Mouse (Mus musculus): ENCODE results near the gene Gm13030. TPM values are rescaled to one million over a fixed set of nuclear protein-coding genes. Genes with fewer than 3 reads are reported as not detected.

Gm13030 gene
- polyA plus RNA-seq, 1 experiment, result not detected

GRCm38 (mm10) chr4:138868666-138869065 is 5.1 kb downstream of the Gm13030 start:
- TF ChIP-seq POLR2A (IDR thresholded peaks at IDR 0.05; ENCODE audit: insufficient read length, low read depth) (no peak), USF1 (IDR thresholded peaks at IDR 0.05; ENCODE audit: low read depth) (no peak), TCF3 (IDR thresholded peaks at IDR 0.05; ENCODE audit: insufficient read length, low read depth) (no peak), TCF12 (IDR thresholded peaks at IDR 0.05; ENCODE audit: insufficient read depth, poor library complexity, severe bottlenecking) (no peak), MYOG (IDR thresholded peaks at IDR 0.05; ENCODE audit: control insufficient read depth in 1 of 3, insufficient read depth in 1 of 3, insufficient read length in 2 of 3, low read depth in 2 of 3) (no peak), MYOD1 (IDR thresholded peaks at IDR 0.05; ENCODE audit: control insufficient read depth in 1 of 3, insufficient read length in 2 of 3, low read depth in 2 of 3) (no peak), REST (IDR thresholded peaks at IDR 0.05; ENCODE audit: insufficient read depth, insufficient read length) (no peak), POLR2AphosphoS2 (IDR thresholded peaks at IDR 0.05; ENCODE audit: insufficient read length, low read depth) (no peak), SRF (IDR thresholded peaks at IDR 0.05; ENCODE audit: control insufficient read depth, insufficient read length, low read depth) (no peak), CEBPB (IDR thresholded peaks at IDR 0.05; ENCODE audit: insufficient read depth, poor library complexity, severe bottlenecking) (no peak), E2F4 (IDR thresholded peaks at IDR 0.05; ENCODE audit: insufficient read depth) (no peak)

GRCm38 (mm10) chr4:138866413-138866812 is 7.4 kb downstream of the Gm13030 start:
- Histone ChIP-seq H3K36me3 (ENCODE audit: control insufficient read depth, insufficient read depth) (no peaks in the 10 kb centered on the region), H3K4me3 (no peak overlapping the region)
- no peak for TF ChIP-seq MYOG (IDR thresholded peaks at IDR 0.05; ENCODE audit: control insufficient read depth in 1 of 3, insufficient read depth in 1 of 3, insufficient read length in 2 of 3, low read depth in 2 of 3)
- TF ChIP-seq MYOD1 (IDR thresholded peaks at IDR 0.05; ENCODE audit: control insufficient read depth in 1 of 3, insufficient read length in 2 of 3, low read depth in 2 of 3), result no peak
- TF ChIP-seq TCF3 (IDR thresholded peaks at IDR 0.05; ENCODE audit: insufficient read length, low read depth), result no peak
- no peak for TF ChIP-seq REST (IDR thresholded peaks at IDR 0.05; ENCODE audit: insufficient read depth, insufficient read length)
- TF ChIP-seq SRF (IDR thresholded peaks at IDR 0.05; ENCODE audit: control insufficient read depth, insufficient read length, low read depth), result no peak
- TF ChIP-seq USF1 (IDR thresholded peaks at IDR 0.05; ENCODE audit: low read depth), result no peak
- TF ChIP-seq MAX (IDR thresholded peaks at IDR 0.05; ENCODE audit: low read depth), result no peak
- TF ChIP-seq CEBPB (IDR thresholded peaks at IDR 0.05; ENCODE audit: insufficient read depth, poor library complexity, severe bottlenecking), result no peak
- TF ChIP-seq E2F4 (IDR thresholded peaks at IDR 0.05; ENCODE audit: insufficient read depth), result no peak
- TF ChIP-seq TCF12 (IDR thresholded peaks at IDR 0.05; ENCODE audit: insufficient read depth, poor library complexity, severe bottlenecking), result no peak
- TF ChIP-seq POLR2AphosphoS2 (IDR thresholded peaks at IDR 0.05; ENCODE audit: insufficient read length, low read depth), result no peak
- no peak for TF ChIP-seq POLR2A (IDR thresholded peaks at IDR 0.05; ENCODE audit: insufficient read length, low read depth)

More at GRCm38 (mm10) chr4:138868666-138869065, 5.1 kb downstream of the Gm13030 start:
- Histone ChIP-seq H3K4me2 (ENCODE audit: low read depth) (no peak overlapping the region), H3K4me3 (no peak overlapping the region), H3K27me3 (ENCODE audit: control insufficient read depth, insufficient read depth, insufficient read length) (no peaks in the 10 kb centered on the region), H3K36me3 (ENCODE audit: control insufficient read depth, insufficient read depth) (no peaks in the 10 kb centered on the region), H3ac (ENCODE audit: control insufficient read depth, insufficient read length) (no peak overlapping the region), H3K79me2 (ENCODE audit: control insufficient read depth, insufficient read depth) (no peaks in the 10 kb centered on the region)

GRCm38 (mm10) chr4:138865991-138866390 is 7.8 kb downstream of the Gm13030 start:
- no peaks in the 10 kb centered on the region for H3K36me3 ChIP-seq (ENCODE audit: control insufficient read depth, insufficient read depth)
- H3K79me2 ChIP-seq (ENCODE audit: control insufficient read depth, insufficient read depth), result no peaks in the 10 kb centered on the region
- H3K4me2 ChIP-seq (ENCODE audit: low read depth), result peak overlapping the region; percentile 44
- H3K4me3 ChIP-seq, result no peak overlapping the region
- no peak for TF ChIP-seq CEBPB (IDR thresholded peaks at IDR 0.05; ENCODE audit: insufficient read depth, poor library complexity, severe bottlenecking)
- no peak for TF ChIP-seq POLR2A (IDR thresholded peaks at IDR 0.05; ENCODE audit: insufficient read length, low read depth)
- TF ChIP-seq TCF3 (IDR thresholded peaks at IDR 0.05; ENCODE audit: insufficient read length, low read depth), result no peak
- no peak for TF ChIP-seq TCF12 (IDR thresholded peaks at IDR 0.05; ENCODE audit: insufficient read depth, poor library complexity, severe bottlenecking)
- TF ChIP-seq USF1 (IDR thresholded peaks at IDR 0.05; ENCODE audit: low read depth), result no peak
- no peak for TF ChIP-seq MYOD1 (IDR thresholded peaks at IDR 0.05; ENCODE audit: control insufficient read depth in 1 of 3, insufficient read length in 2 of 3, low read depth in 2 of 3)
- TF ChIP-seq MAX (IDR thresholded peaks at IDR 0.05; ENCODE audit: low read depth), result no peak
- no peak for TF ChIP-seq E2F4 (IDR thresholded peaks at IDR 0.05; ENCODE audit: insufficient read depth)
- TF ChIP-seq REST (IDR thresholded peaks at IDR 0.05; ENCODE audit: insufficient read depth, insufficient read length), result no peak
- no peak for TF ChIP-seq POLR2AphosphoS2 (IDR thresholded peaks at IDR 0.05; ENCODE audit: insufficient read length, low read depth)
- TF ChIP-seq SRF (IDR thresholded peaks at IDR 0.05; ENCODE audit: control insufficient read depth, insufficient read length, low read depth), result no peak
- TF ChIP-seq MYOG (IDR thresholded peaks at IDR 0.05; ENCODE audit: control insufficient read depth in 1 of 3, insufficient read depth in 1 of 3, insufficient read length in 2 of 3, low read depth in 2 of 3), result no peak
- H3K27me3 ChIP-seq (ENCODE audit: control insufficient read depth, insufficient read depth, insufficient read length), result no peaks in the 10 kb centered on the region
- no peak overlapping the region for H3ac ChIP-seq (ENCODE audit: control insufficient read depth, insufficient read length)

More at GRCm38 (mm10) chr4:138866413-138866812, 7.4 kb downstream of the Gm13030 start:
- H3K79me2 ChIP-seq (ENCODE audit: control insufficient read depth, insufficient read depth), result no peaks in the 10 kb centered on the region
- no peak overlapping the region for H3ac ChIP-seq (ENCODE audit: control insufficient read depth, insufficient read length)
- no peaks in the 10 kb centered on the region for H3K27me3 ChIP-seq (ENCODE audit: control insufficient read depth, insufficient read depth, insufficient read length)
- H3K4me2 ChIP-seq (ENCODE audit: low read depth), result peak overlapping the region; percentile 44

GRCm38 (mm10) chr4:138865092-138865491 is 8.7 kb downstream of the Gm13030 start:
- H3K27me3 ChIP-seq (ENCODE audit: control insufficient read depth, insufficient read depth, insufficient read length), result no peaks in the 10 kb centered on the region
- no peaks in the 10 kb centered on the region for H3K36me3 ChIP-seq (ENCODE audit: control insufficient read depth, insufficient read depth)
- TF ChIP-seq REST (IDR thresholded peaks at IDR 0.05; ENCODE audit: insufficient read depth, insufficient read length), result no peak
- TF ChIP-seq SRF (IDR thresholded peaks at IDR 0.05; ENCODE audit: control insufficient read depth, insufficient read length, low read depth), result no peak
- no peak for TF ChIP-seq TCF12 (IDR thresholded peaks at IDR 0.05; ENCODE audit: insufficient read depth, poor library complexity, severe bottlenecking)
- TF ChIP-seq USF1 (IDR thresholded peaks at IDR 0.05; ENCODE audit: low read depth), result no peak
- TF ChIP-seq POLR2A (IDR thresholded peaks at IDR 0.05; ENCODE audit: insufficient read length, low read depth), result no peak
- TF ChIP-seq MYOD1 (IDR thresholded peaks at IDR 0.05; ENCODE audit: control insufficient read depth in 1 of 3, insufficient read length in 2 of 3, low read depth in 2 of 3), result no peak
- TF ChIP-seq TCF3 (IDR thresholded peaks at IDR 0.05; ENCODE audit: insufficient read length, low read depth), result no peak
- TF ChIP-seq MYOG (IDR thresholded peaks at IDR 0.05; ENCODE audit: control insufficient read depth in 1 of 3, insufficient read depth in 1 of 3, insufficient read length in 2 of 3, low read depth in 2 of 3), result no peak
- no peak for TF ChIP-seq CEBPB (IDR thresholded peaks at IDR 0.05; ENCODE audit: insufficient read depth, poor library complexity, severe bottlenecking)
- TF ChIP-seq E2F4 (IDR thresholded peaks at IDR 0.05; ENCODE audit: insufficient read depth), result no peak
- TF ChIP-seq MAX (IDR thresholded peaks at IDR 0.05; ENCODE audit: low read depth), result no peak
- no peak for TF ChIP-seq POLR2AphosphoS2 (IDR thresholded peaks at IDR 0.05; ENCODE audit: insufficient read length, low read depth)

More at GRCm38 (mm10) chr4:138865092-138865491, 8.7 kb downstream of the Gm13030 start:
- no peak overlapping the region for H3K4me3 ChIP-seq
- H3ac ChIP-seq (ENCODE audit: control insufficient read depth, insufficient read length), result no peak overlapping the region
- peak overlapping the region; percentile 50 for H3K4me2 ChIP-seq (ENCODE audit: low read depth)
- H3K79me2 ChIP-seq (ENCODE audit: control insufficient read depth, insufficient read depth), result no peaks in the 10 kb centered on the region
